Mouse (Mus musculus) intestine, postnatal 0 days (tissue): ENCODE measurements around the gene Relch. TPM values are rescaled to one million over a fixed set of nuclear protein-coding genes. Genes with fewer than 3 reads are reported as not detected.

Experiments
- ATAC-seq: fragments of 200-750 bp; cut with Nextera tagmentation; 2 replicates; pipeline ENCODE4 v1.8.0; 2017; ENCODE audit warnings: mild to moderate bottlenecking, moderate TSS enrichment, moderate library complexity
- H3K27ac ChIP-seq: fragments of 300-500 bp; sonication (generic); 2 replicates; pipeline ENCODE4 v1.5.1; 2014; ENCODE audit warnings: mild to moderate bottlenecking, low read depth, low read length, moderate library complexity
- H3K27me3 ChIP-seq: fragments of 300-500 bp; sonication (generic); replicated peaks from 2 replicates; pipeline ENCODE4 v1.6.1; 2014; ENCODE audit warnings: low read length, mixed read lengths; ENCODE audit not compliant: control insufficient read depth, insufficient read depth
- H3K36me3 ChIP-seq: fragments of 300-500 bp; sonication (generic); 2 replicates; pipeline ENCODE4 v1.6.1; 2014; ENCODE audit warnings: mild to moderate bottlenecking, moderate library complexity; ENCODE audit not compliant: control insufficient read depth, insufficient read depth
- H3K4me1 ChIP-seq: fragments of 300-500 bp; sonication (generic); replicated peaks from 2 replicates; pipeline ENCODE4 v1.6.1; 2014; ENCODE audit warnings: antibody characterized with exemption, low read length, mixed read lengths; ENCODE audit not compliant: control insufficient read depth, insufficient read depth
- H3K4me2 ChIP-seq: fragments of 300-500 bp; sonication (generic); replicated peaks from 2 replicates; pipeline ENCODE4 v1.6.1; 2014; ENCODE audit warnings: low read depth, mild to moderate bottlenecking, moderate library complexity
- H3K4me3 ChIP-seq: fragments of 300-500 bp; sonication (generic); 2 replicates; pipeline ENCODE4 v1.5.1; 2014; ENCODE audit warnings: low read depth, low read length
- H3K9ac ChIP-seq: fragments of 300-500 bp; sonication (generic); 2 replicates; pipeline ENCODE4 v1.6.1; 2014; ENCODE audit warnings: mild to moderate bottlenecking, low read depth, low read length
- H3K9me3 ChIP-seq: fragments of 300-500 bp; sonication (generic); 2 replicates; pipeline ENCODE4 v1.6.1; 2016; ENCODE audit warnings: mixed run types; ENCODE audit not compliant: control insufficient read depth
- CTCF ChIP-seq: sonication (generic); IDR thresholded peaks from 2 replicates; pipeline ENCODE4 v1.5.1; 2016; ENCODE audit warnings: low read depth, mild to moderate bottlenecking, control low read depth, antibody characterized with exemption, moderate library complexity
- WGBS: fragments of 180-500 bp; shearing (Covaris S2); extraction: QIAGEN DNeasy Blood & Tissue Kit; methylation state at CpG from one replicate; pipeline ENCODE4 v1.1.7; 2014; 5-methylcytosine and 5-hydroxymethylcytosine counted together
- polyA plus RNA-seq: library from polyadenylated mRNA; unstranded; fragments of >200 nt; fragmentation: Nextera tagmentation; extraction: Ambion mirVana; gene quantifications from 2 replicates; pipeline ENCODE4 v1.2.1, GENCODE M21; 2015

The Relch gene
- polyA plus RNA-seq, 1 experiment from 2014 or later = 19.2 TPM

GRCm38 (mm10) chr1:105800570-105800969 is 136.9 kb downstream of the Relch start:
- Histone ChIP-seq H3K4me3 (no peak overlapping the region), H3K9me3 (no peaks in the 10 kb centered on the region), H3K27me3 (no peaks in the 10 kb centered on the region), H3K36me3 (no peaks in the 10 kb centered on the region), H3K4me1 (peaks cover 4% of the 10 kb centered on the region; the same call in 1 of the 2 replicates), H3K27ac (no peak overlapping the region), H3K9ac (no peak overlapping the region), H3K4me2 (no peak overlapping the region)
- WGBS = 59% methylated on average over 6 of the region's 6 CpGs
- TF ChIP-seq CTCF = no peak
- ATAC-seq = no peak

GRCm38 (mm10) chr1:105801252-105801651 is 137.6 kb downstream of the Relch start:
- ATAC-seq = no peak
- H3K27me3 ChIP-seq = no peaks in the 10 kb centered on the region
- peaks cover 4% of the 10 kb centered on the region; the same call in 1 of the 2 replicates for H3K4me1 ChIP-seq
- H3K4me2 ChIP-seq = no peak overlapping the region
- H3K27ac ChIP-seq = no peak overlapping the region
- no peak overlapping the region for H3K9ac ChIP-seq
- H3K9me3 ChIP-seq = no peaks in the 10 kb centered on the region
- H3K36me3 ChIP-seq = no peaks in the 10 kb centered on the region
- no peak overlapping the region for H3K4me3 ChIP-seq
- TF ChIP-seq CTCF = no peak

- Histone ChIP-seq H3K9me3 (no peaks in the 10 kb centered on the region), H3K36me3 (peaks cover under 1% of the 10 kb centered on the region; the same call in 1 of the 2 replicates), H3K4me1 (peaks cover 4% of the 10 kb centered on the region; the same call in 1 of the 2 replicates), H3K27me3 (no peaks in the 10 kb centered on the region), H3K4me3 (no peak overlapping the region), H3K9ac (no peak overlapping the region), H3K27ac (no peak overlapping the region), H3K4me2 (no peak overlapping the region)
- TF ChIP-seq CTCF = no peak
- WGBS = 45% methylated on average over 6 of the region's 6 CpGs
- ATAC-seq = no peak
Observed at GRCm38 (mm10) chr1:105802941-105803340, 139.3 kb downstream of the Relch start.

GRCm38 (mm10) chr1:105804285-105804684 is 140.6 kb downstream of the Relch start:
- no peaks in the 10 kb centered on the region for H3K27me3 ChIP-seq
- no peak overlapping the region for H3K27ac ChIP-seq
- TF ChIP-seq CTCF = no peak
- no peak for ATAC-seq
- WGBS = 63% methylated on average over 3 of the region's 3 CpGs
- no peak overlapping the region for H3K9ac ChIP-seq
- H3K4me1 ChIP-seq = peaks cover under 1% of the 10 kb centered on the region; the same call in 1 of the 2 replicates
- H3K9me3 ChIP-seq = no peaks in the 10 kb centered on the region
- peaks cover 7% of the 10 kb centered on the region for H3K36me3 ChIP-seq
- no peak overlapping the region for H3K4me3 ChIP-seq
- H3K4me2 ChIP-seq = no peak overlapping the region

Other genes starting within 250 kb of the Relch start
- gene Pign, start 184 bp upstream of the Relch start, polyA plus RNA-seq = 4.0 and 4.2 TPM in 2 replicates
- gene Tnfrsf11a, start 116.9 kb downstream of the Relch start, polyA plus RNA-seq = 23.4 and 24.3 TPM in 2 replicates